In genomic region chr11:99071866-99072265, GRCm38 (mm10) we compare ENCODE assay signal across 12 mouse cellular contexts. TPM values are rescaled to one million over a fixed set of nuclear protein-coding genes. Genes with fewer than 3 reads are reported as not detected.
DNase-seq lines count a peak whose midpoint lies in the region; ATAC-seq lines count a peak whose summit lies in the region.
"Had no signal": no experiment of that assay in that cellular context is flagged by ENCODE, and none has a peak within 500 bp of the region (broad histone marks: within the 10 kb centered on the region; RNA-seq: fewer than 3 reads in every experiment).

No protein-coding gene starts in this region.

- 4% methylated on average over 6 of the region's 6 CpGs for WGBS in kidney, embryonic 14.5 days
- 4% methylated on average over 6 of the region's 6 CpGs for WGBS in embryonic facial prominence, embryonic 13.5 days
- 34% methylated on average over 6 of the region's 6 CpGs for WGBS in midbrain, embryonic 14.5 days

- no peak overlapping the region for H3K4me2 ChIP-seq in kidney, embryonic 14.5 days (replicated peaks; ENCODE audit: low read depth, low read length)
- H3K4me2 ChIP-seq in embryonic facial prominence, embryonic 13.5 days, result peak overlapping the region; percentile 38
- H3K4me2 ChIP-seq in midbrain, embryonic 14.5 days (ENCODE audit: low read length), result no peak overlapping the region
- H3K4me2 ChIP-seq: heart, embryonic 13.5 days; intestine, embryonic 15.5 days; liver, embryonic 15.5 days had no signal

- peaks cover 24% of the 10 kb centered on the region for H3K4me1 ChIP-seq in kidney, embryonic 14.5 days (ENCODE audit: control insufficient read depth, insufficient read depth, low read length)
- peaks cover 56% of the 10 kb centered on the region for H3K4me1 ChIP-seq in embryonic facial prominence, embryonic 13.5 days
- H3K4me1 ChIP-seq in midbrain, embryonic 14.5 days (ENCODE audit: control insufficient read depth, insufficient read depth, low read length), result peaks cover 4% of the 10 kb centered on the region; the same call in 1 of the 2 replicates
- H3K4me1 ChIP-seq: liver, embryonic 15.5 days; megakaryocyte, embryonic 14.5 days had no signal

- ATAC-seq in kidney, embryonic 14.5 days (ENCODE audit: low FRiP score, low TSS enrichment), result peak; percentile 77
- ATAC-seq in embryonic facial prominence, embryonic 13.5 days (ENCODE audit: insufficient number of reproducible peaks, insufficient read depth, low FRiP score, low TSS enrichment, low read depth), result peak; percentile 86
- no peak for ATAC-seq in midbrain, embryonic 14.5 days (ENCODE audit: low FRiP score, low TSS enrichment)
- ATAC-seq: intestine, embryonic 15.5 days had no signal

- H3K9me3 ChIP-seq in kidney, embryonic 14.5 days (ENCODE audit: control insufficient read depth, low read length), result no peaks in the 10 kb centered on the region
- H3K9me3 ChIP-seq in embryonic facial prominence, embryonic 13.5 days, result no peaks in the 10 kb centered on the region
- no peaks in the 10 kb centered on the region for H3K9me3 ChIP-seq in midbrain, embryonic 14.5 days (ENCODE audit: control insufficient read depth, low read length)
- H3K9me3 ChIP-seq: heart, embryonic 13.5 days; intestine, embryonic 15.5 days; liver, embryonic 15.5 days; megakaryocyte, embryonic 14.5 days had no signal

- H3K36me3 ChIP-seq in kidney, embryonic 14.5 days (ENCODE audit: control insufficient read depth, insufficient read depth, low read length), result no peaks in the 10 kb centered on the region
- no peaks in the 10 kb centered on the region for H3K36me3 ChIP-seq in embryonic facial prominence, embryonic 13.5 days
- no peaks in the 10 kb centered on the region for H3K36me3 ChIP-seq in midbrain, embryonic 14.5 days (ENCODE audit: control insufficient read depth, insufficient read depth, low read length)
- H3K36me3 ChIP-seq: heart, embryonic 13.5 days; intestine, embryonic 15.5 days; liver, embryonic 15.5 days had no signal

- DNase-seq in kidney, adult 8-10 months, result no peak
- peak; percentile 88 for DNase-seq in embryo, embryonic 10.5 days (ENCODE audit: low spot score)
- peak; percentile 12 for DNase-seq in midbrain, embryonic 14.5 days
- DNase-seq in urinary bladder, postnatal 25 days (ENCODE audit: low spot score), result no peak
- no peak for DNase-seq in spleen, postnatal 4 days (ENCODE audit: low spot score in 2 of 2)
- DNase-seq: cerebellum, postnatal 14 days had no signal

- no peak overlapping the region for H3K4me3 ChIP-seq in kidney, embryonic 14.5 days (ENCODE audit: low read length)
- H3K4me3 ChIP-seq in embryonic facial prominence, embryonic 13.5 days, result no peak overlapping the region
- H3K4me3 ChIP-seq in midbrain, embryonic 14.5 days (replicated peaks; ENCODE audit: low read depth, low read length), result no peak overlapping the region
- H3K4me3 ChIP-seq: heart, embryonic 13.5 days; intestine, embryonic 15.5 days; liver, embryonic 15.5 days; megakaryocyte, embryonic 14.5 days had no signal

- no peaks in the 10 kb centered on the region for H3K27me3 ChIP-seq in kidney, embryonic 14.5 days (ENCODE audit: control insufficient read depth, insufficient read depth, low read length)
- no peaks in the 10 kb centered on the region for H3K27me3 ChIP-seq in embryonic facial prominence, embryonic 13.5 days
- H3K27me3 ChIP-seq in midbrain, embryonic 14.5 days (ENCODE audit: control insufficient read depth, insufficient read depth, low read length), result no peaks in the 10 kb centered on the region
- H3K27me3 ChIP-seq: heart, embryonic 13.5 days; intestine, embryonic 15.5 days had no signal

- H3K27ac ChIP-seq in kidney, embryonic 14.5 days (ENCODE audit: low read depth, low read length), result peak overlapping the region; percentile 38; the same call in 1 of the 2 replicates
- H3K27ac ChIP-seq in embryonic facial prominence, embryonic 13.5 days, result peak overlapping the region; percentile 90
- H3K27ac ChIP-seq in midbrain, embryonic 14.5 days (replicated peaks; ENCODE audit: low read depth, low read length), result no peak overlapping the region
- H3K27ac ChIP-seq: heart, embryonic 13.5 days; intestine, embryonic 15.5 days; liver, embryonic 15.5 days had no signal

- H3K9ac ChIP-seq in kidney, embryonic 14.5 days (ENCODE audit: low read depth, low read length), result no peak overlapping the region
- H3K9ac ChIP-seq in embryonic facial prominence, embryonic 13.5 days, result peak overlapping the region; percentile 32; the same call in 1 of the 2 replicates
- no peak overlapping the region for H3K9ac ChIP-seq in midbrain, embryonic 14.5 days (replicated peaks; ENCODE audit: low read length)
- H3K9ac ChIP-seq: heart, embryonic 13.5 days; intestine, embryonic 15.5 days; liver, embryonic 15.5 days had no signal

RNA-seq across cellular contexts. Expression of gene Tns4, which starts 17.2 kb away (rescaled TPM):
- 0.11 and 0.20 TPM in 2 replicates for polyA plus RNA-seq in kidney, embryonic 14.5 days (2014; fragmentation: Nextera tagmentation; extraction: Ambion mirVana)
- polyA plus RNA-seq in embryonic facial prominence, embryonic 13.5 days (2015; fragmentation: Nextera tagmentation; extraction: Ambion mirVana), result 0.53 and 0.73 TPM in 2 replicates
- polyA plus RNA-seq in midbrain, embryonic 14.5 days (2014; fragmentation: Nextera tagmentation; extraction: Ambion mirVana), result 0.22 TPM in 1 of 2 replicates, not detected in the other

RNA-seq across cellular contexts. Expression of gene Igfbp4, which starts 30.8 kb away (rescaled TPM):
- 421 and 542 TPM in 2 replicates for polyA plus RNA-seq in kidney, embryonic 14.5 days (2014; fragmentation: Nextera tagmentation; extraction: Ambion mirVana)
- polyA plus RNA-seq in embryonic facial prominence, embryonic 13.5 days (2015; fragmentation: Nextera tagmentation; extraction: Ambion mirVana), result 1,128 and 1,158 TPM in 2 replicates
- polyA plus RNA-seq in midbrain, embryonic 14.5 days (2014; fragmentation: Nextera tagmentation; extraction: Ambion mirVana), result 55.0 and 111 TPM in 2 replicates

RNA-seq across cellular contexts. Expression of gene Top2a, which starts 47.9 kb away (rescaled TPM):
- polyA plus RNA-seq in kidney, embryonic 14.5 days (2014; fragmentation: Nextera tagmentation; extraction: Ambion mirVana), result 284 and 300 TPM in 2 replicates
- 272 and 279 TPM in 2 replicates for polyA plus RNA-seq in embryonic facial prominence, embryonic 13.5 days (2015; fragmentation: Nextera tagmentation; extraction: Ambion mirVana)
- polyA plus RNA-seq in midbrain, embryonic 14.5 days (2014; fragmentation: Nextera tagmentation; extraction: Ambion mirVana), result 24.9 and 67.9 TPM in 2 replicates

Comparison
In these comparisons a context has a peak if more than half of its experiments do, and no peak if none do; other contexts are left out.
1. DNase-seq: peak in embryo, embryonic 10.5 days (single experiment) and midbrain, embryonic 14.5 days (single experiment); none in kidney, adult 8-10 months (0 of 2), urinary bladder, postnatal 25 days (single experiment) and spleen, postnatal 4 days (0 of 2).